28 mouse cellular contexts compared by ENCODE assay signal in the genomic region with DNA sequence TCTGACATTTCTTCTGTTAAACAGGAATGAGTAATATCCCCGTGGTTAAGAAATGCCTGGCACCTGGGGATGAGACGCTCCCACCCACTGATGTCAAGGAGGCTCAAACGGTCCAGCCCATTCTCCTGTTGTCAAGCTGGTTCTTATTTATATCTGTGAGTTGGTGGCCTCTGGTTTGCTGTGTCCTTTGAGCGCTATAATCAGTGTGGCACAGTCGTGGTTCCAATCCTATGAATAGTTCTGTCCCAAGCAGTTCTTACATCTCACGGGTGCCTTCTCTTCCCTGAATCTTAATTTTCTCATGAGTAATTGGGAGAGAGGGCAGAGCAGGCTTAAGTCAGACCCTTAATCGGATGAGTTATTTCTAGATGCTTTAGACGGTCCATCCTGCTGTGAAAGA.
"Had no signal": no experiment of that assay in that cellular context is flagged by ENCODE, and none has a peak within 500 bp of the region (broad histone marks: within the 10 kb centered on the region; RNA-seq: fewer than 3 reads in every experiment).

No protein-coding gene starts in this region.

- H3K4me1 ChIP-seq: limb, embryonic 13.5 days; liver, embryonic 12.5 days; liver, embryonic 15.5 days; lung, embryonic 15.5 days; megakaryocyte, embryonic 14.5 days; midbrain, embryonic 10.5 days; midbrain, embryonic 13.5 days; neural tube, embryonic 13.5 days; stomach, embryonic 15.5 days had no signal

- H3K9ac ChIP-seq: limb, embryonic 13.5 days; liver, embryonic 12.5 days; liver, embryonic 15.5 days; lung, embryonic 15.5 days; midbrain, embryonic 13.5 days; neural tube, embryonic 13.5 days; stomach, embryonic 15.5 days had no signal

- H3K4me2 ChIP-seq: limb, embryonic 13.5 days; liver, embryonic 12.5 days; liver, embryonic 15.5 days; lung, embryonic 15.5 days; midbrain, embryonic 13.5 days; neural tube, embryonic 13.5 days; stomach, embryonic 15.5 days had no signal

- H3K27me3 ChIP-seq: limb, embryonic 13.5 days; liver, embryonic 12.5 days; liver, embryonic 15.5 days; lung, embryonic 15.5 days; megakaryocyte, embryonic 14.5 days; midbrain, embryonic 13.5 days; neural tube, embryonic 13.5 days; stomach, embryonic 15.5 days had no signal

- H3K27ac ChIP-seq: kidney, postnatal 0 days; layer of hippocampus, adult 2 months; limb, embryonic 10.5 days; limb, embryonic 13.5 days; liver, embryonic 12.5 days; liver, embryonic 15.5 days; lung, embryonic 15.5 days; midbrain, embryonic 10.5 days; midbrain, embryonic 13.5 days; neural tube, embryonic 13.5 days; stomach, embryonic 15.5 days had no signal

- H3K9me3 ChIP-seq: limb, embryonic 10.5 days; limb, embryonic 13.5 days; liver, embryonic 12.5 days; liver, embryonic 15.5 days; lung, embryonic 15.5 days; midbrain, embryonic 10.5 days; midbrain, embryonic 13.5 days; neural tube, embryonic 13.5 days; stomach, embryonic 15.5 days had no signal

- DNase-seq: kidney, adult 2 months; kidney, postnatal 25 days; layer of hippocampus, adult 9-11 months; liver; lung, adult 18-20 months; lung, postnatal 10 days; lung, postnatal 36 days; right cerebral cortex, adult 18-20 months; right cerebral cortex, postnatal 14 days; right cerebral cortex, postnatal 4 days; thymus, adult 2 months; thymus, postnatal 14 days; thymus, postnatal 4 days had no signal

- H3K4me3 ChIP-seq: layer of hippocampus, adult 2 months; limb, embryonic 10.5 days; limb, embryonic 13.5 days; liver, embryonic 12.5 days; liver, embryonic 15.5 days; lung, embryonic 15.5 days; megakaryocyte, embryonic 14.5 days; midbrain, embryonic 10.5 days; midbrain, embryonic 13.5 days; myocyte; neural tube, embryonic 13.5 days; stomach, embryonic 15.5 days had no signal

- ATAC-seq: intestine, postnatal 0 days; liver, embryonic 12.5 days; midbrain, embryonic 13.5 days; midbrain, embryonic 16.5 days had no signal

- H3K36me3 ChIP-seq: limb, embryonic 10.5 days; limb, embryonic 13.5 days; liver, embryonic 12.5 days; liver, embryonic 15.5 days; lung, embryonic 15.5 days; midbrain, embryonic 10.5 days; midbrain, embryonic 13.5 days; neural tube, embryonic 13.5 days; stomach, embryonic 15.5 days had no signal
